Mouse (Mus musculus) T-helper 17 cell (primary cell): ENCODE data around the gene Fbln1.

ENCODE experiments used
- in situ Hi-C, 2 experiments: fragments of 300-600 bp; cut with MboI, MseI; formaldehyde crosslinking; loops; 1 replicate in 1 of 2; 2 replicates in 1 of 2; pipeline ENCODE4 v1.15.1; 2025; ENCODE audit warnings: high pct_unique_total_duplicates in 2 of 2

Gene Fbln1

GRCm38 (mm10) chr15:85205792-85206702, at the start of gene Fbln1:
Gene Fbln1 (plus strand): TSS chr15:85205949.
- in situ Hi-C loops = loop anchor here in 1 of 2 experiments (5.0 to 10.0 kb wide), 2 partner anchors 39 to 861 kb away; no protein-coding TSS in a partner anchor

- in situ Hi-C loops = no loop called here
Measured at GRCm38 (mm10) chr15:85156198-85156597, 49.6 kb upstream of the Fbln1 start.

- in situ Hi-C loops = no loop called here
Measured at GRCm38 (mm10) chr15:85161416-85161815, 44.3 kb upstream of the Fbln1 start.

GRCm38 (mm10) chr15:85162693-85163663, 42.8 kb upstream of the Fbln1 start:
- in situ Hi-C loops = no loop called here

DNA sequence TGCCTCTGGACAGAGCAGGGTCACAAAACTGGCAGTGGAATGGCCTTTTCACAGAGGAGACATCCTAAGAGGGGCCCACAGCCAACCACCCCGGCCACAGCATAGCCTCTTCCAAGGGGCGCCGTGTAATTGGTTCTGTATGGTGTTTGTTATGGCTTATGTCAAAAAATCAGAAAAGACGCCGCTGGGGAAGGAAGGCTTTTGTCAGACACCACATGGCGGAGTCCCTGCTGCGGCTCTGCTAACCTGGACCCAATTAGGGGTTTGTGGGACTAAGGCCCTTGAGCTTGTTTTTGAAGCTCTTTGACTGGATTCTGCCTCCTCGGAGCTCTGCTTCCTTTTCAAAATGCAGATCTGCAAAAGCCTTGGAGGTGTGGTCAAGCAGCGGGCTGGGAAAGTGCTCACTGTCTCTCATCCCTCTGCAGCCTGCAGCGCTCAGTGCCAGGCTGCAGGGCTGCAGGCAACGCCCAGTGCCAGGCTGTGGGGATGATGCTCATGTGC, 39.3 kb upstream of the Fbln1 start:
- in situ Hi-C loops = loop anchor here in 1 of 2 experiments (5.0 kb wide), 1 partner anchor 41 kb away; the partner anchor contains the start of gene Fbln1

- in situ Hi-C loops = loop anchor here in 1 of 2 experiments (5.0 kb wide), 1 partner anchor 40 kb away; the partner anchor contains the start of gene Fbln1
Measured at GRCm38 (mm10) chr15:85167086-85167679, 38.6 kb upstream of the Fbln1 start.

- in situ Hi-C loops = no loop called here
Measured at GRCm38 (mm10) chr15:85172054-85172453, 33.7 kb upstream of the Fbln1 start.

- in situ Hi-C loops = no loop called here
Measured at GRCm38 (mm10) chr15:85173425-85173824, 32.3 kb upstream of the Fbln1 start.

GRCm38 (mm10) chr15:85174060-85174459, 31.7 kb upstream of the Fbln1 start:
- in situ Hi-C loops = no loop called here

DNA sequence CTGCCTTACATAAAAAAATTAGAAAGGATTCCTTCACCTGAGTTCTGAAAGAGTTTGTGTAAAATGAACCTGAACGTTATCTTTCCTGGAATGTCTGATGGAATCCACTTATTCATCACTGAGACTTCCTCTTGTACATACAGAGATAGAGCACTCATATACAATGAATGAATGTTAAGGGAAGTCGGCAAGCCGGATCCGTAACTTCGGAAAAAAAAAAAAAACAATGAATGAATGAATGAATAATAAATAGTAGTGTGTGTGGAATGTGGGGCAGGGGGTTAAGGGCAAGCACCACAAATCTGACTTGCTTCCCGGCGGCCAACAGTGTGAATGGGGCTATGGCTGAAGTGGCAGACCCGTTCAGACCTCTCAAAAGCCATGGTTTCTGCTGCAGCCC, 28.2 kb upstream of the Fbln1 start:
- in situ Hi-C loops = no loop called here

GRCm38 (mm10) chr15:85178172-85178571, 27.6 kb upstream of the Fbln1 start:
- in situ Hi-C loops = no loop called here

DNA sequence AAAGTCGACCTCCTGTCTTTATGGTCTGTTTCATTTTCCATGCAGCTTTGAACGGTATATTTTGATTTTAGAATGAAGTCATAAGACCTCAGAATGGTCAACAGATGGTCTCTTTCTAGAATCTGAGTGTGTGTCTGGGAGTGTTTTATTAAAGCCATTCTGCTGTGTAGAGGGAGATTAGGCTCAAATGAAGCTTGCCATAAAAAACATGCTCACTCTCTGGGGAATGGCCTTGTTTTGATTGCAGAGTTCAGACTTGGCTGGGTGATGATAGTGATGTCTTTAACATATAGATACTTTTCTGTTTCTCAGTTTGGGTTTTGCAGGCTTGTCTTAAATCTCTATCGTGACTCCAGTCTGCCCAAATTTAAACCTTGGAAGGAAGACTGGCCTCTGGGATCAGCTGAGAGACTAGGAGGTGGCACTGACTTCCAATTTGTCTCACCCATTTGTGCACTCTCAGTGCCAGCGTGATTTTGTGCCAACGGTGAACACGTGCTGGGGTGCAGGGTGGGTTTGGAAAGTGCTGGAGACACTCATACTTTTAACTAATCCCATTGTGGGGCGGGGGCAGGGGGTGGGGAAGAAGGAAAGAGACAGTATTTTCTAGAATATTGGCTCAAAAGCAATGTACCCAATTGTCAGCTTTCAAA, 26.1 kb upstream of the Fbln1 start:
- in situ Hi-C loops = no loop called here

- in situ Hi-C loops = no loop called here
Measured at GRCm38 (mm10) chr15:85180368-85180767, 25.4 kb upstream of the Fbln1 start.

DNA sequence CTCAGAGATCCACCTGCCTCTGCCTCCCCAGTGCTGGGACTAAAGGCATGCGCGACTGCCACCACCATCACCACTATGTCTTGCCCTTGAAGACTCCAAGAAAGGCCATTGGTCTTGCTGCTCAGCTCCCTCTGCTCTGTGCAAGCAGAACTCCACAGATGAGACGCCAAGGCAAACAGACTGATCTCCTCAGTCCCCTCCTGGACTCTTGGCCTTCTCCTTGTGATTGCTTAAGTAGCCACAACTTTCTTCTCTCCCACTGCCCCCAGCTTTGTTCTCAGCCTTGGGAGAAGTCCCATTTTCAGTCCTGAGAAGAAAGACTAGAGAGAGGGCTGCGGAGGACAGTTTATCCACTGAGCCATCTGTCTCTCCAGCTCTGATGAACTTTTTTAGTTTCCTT, 23.7 kb upstream of the Fbln1 start:
- in situ Hi-C loops = no loop called here

DNA sequence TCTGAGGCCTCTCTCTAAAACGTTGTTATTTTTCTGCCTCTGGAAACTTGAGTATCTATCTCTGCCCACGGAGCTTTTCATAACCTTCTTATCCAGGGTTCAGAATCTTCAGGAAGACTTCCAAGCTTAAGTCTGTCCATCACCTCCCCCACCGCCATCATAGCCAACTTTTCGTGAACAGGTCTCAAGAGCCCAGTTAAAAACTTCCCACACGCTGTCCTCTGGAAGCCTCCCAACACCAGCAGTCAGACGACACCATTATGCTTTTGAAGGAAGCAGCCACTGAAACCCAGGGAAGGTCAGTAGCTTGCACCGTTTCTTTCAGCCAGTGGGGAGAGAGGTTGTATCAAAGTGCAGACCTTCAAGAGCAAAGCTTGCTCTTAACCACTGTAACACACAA, 18.8 kb upstream of the Fbln1 start:
- in situ Hi-C loops = no loop called here

- in situ Hi-C loops = no loop called here
Measured at GRCm38 (mm10) chr15:85188167-85188778, 17.5 kb upstream of the Fbln1 start.

DNA sequence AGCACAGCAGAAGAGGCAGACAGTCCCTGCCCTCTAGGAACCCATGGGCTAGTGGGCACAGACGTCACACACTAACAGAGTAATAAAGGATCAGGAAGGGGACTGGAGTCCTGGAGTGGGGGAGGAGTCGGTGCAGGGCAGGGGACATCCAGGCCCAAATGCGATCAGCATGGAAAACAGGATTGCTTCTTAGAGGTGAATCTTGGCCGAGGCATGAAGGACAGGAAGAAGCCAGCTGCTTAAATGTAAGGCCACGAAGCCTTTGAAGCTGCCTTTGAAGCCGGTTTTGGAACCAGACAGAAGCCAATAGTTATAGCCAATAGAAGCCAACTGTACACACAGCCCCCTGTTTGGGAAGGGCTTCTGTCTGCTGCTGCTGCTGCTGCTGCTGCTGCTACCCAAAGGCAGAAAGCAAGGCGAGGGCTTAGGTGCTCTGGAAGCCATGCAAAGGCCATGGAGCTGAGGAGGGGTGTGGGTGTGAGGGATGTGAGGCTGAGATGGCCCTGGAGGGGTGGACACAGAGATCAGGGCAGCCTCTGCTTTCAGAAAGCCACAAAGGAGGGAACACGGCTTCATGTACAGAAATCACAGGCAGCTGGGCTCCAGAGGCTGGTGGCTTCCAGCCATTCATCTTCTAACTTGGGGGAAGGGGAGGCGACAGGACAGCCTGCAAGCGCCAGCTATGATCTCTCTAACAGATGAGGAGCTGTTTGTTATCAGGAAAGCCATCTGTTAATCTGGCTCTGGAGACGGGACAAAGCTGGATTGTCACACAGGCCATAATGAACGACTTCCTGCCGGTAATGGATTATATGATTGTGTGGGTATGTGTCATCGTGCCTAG, 5.1 kb upstream of the Fbln1 start:
- in situ Hi-C loops = loop anchor here in 1 of 2 experiments (10.0 kb wide), 1 partner anchor 856 kb away; no protein-coding TSS in a partner anchor

- in situ Hi-C loops = loop anchor here in 1 of 2 experiments (10.0 kb wide), 1 partner anchor 857 kb away; no protein-coding TSS in a partner anchor
Measured at GRCm38 (mm10) chr15:85202199-85202598, 3.5 kb upstream of the Fbln1 start.

GRCm38 (mm10) chr15:85202787-85203186, 3.0 kb upstream of the Fbln1 start:
- in situ Hi-C loops = loop anchor here in 1 of 2 experiments (10.0 kb wide), 1 partner anchor 858 kb away; no protein-coding TSS in a partner anchor
